Mouse (Mus musculus): Measurements from ENCODE around the gene S100a13. TPM values are rescaled to one million over a fixed set of nuclear protein-coding genes. Genes with fewer than 3 reads are reported as not detected.

S100a13 gene
- 109 and 112 TPM in 2 replicates for total RNA-seq (2017)

DNA sequence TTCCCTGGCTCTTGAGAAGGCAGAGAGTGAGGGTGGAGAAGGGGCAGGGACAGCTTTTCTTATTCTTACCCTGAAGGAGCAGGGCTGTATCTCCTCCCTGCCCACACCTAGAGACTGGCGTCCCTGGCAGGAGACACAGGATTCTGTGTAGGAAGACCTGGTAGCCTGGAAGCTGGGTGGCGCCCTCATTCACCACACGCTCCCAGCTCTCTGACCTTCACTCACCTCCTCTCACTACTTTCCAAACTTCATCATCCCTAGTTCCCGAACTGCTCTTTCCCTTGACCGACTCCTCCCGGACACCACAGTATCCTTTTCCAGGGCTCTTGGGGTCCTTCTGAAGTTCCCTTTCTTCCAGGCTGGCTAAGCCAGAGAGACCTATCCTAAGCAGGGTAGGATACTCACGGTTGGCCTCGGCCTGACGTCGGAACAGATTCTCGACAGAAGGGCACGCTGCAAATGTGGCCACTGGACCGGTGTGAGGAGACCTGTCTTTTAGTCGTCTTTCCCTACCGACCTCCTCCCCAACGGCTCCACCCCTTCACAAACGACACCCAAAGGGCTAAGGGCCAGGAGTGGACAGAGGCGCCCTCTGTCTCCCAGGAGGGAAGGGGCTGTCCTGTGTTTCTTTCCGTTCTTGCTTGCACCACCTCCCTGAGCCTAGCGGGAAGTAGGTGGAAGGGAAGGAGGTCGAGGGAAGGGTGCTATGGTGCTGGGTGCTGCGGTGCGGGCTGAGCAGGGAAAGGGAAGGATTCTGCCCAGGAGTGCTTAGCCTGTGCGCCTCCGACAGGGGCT, at the start of gene S100a13, which contains the start of gene S100a1:
S100a13 (plus strand) TSS at position 640 of the 795 bp plus-strand sequence.
S100a1 (minus strand) TSS at position 597 of the 795 bp plus-strand sequence.
- peak; percentile 59 to 63 for ATAC-seq (replicated peaks in 1 of 2; ENCODE audit: insufficient read depth in 1 of 2, low FRiP score in 2 of 2, low TSS enrichment in 1 of 2, low read depth in 1 of 2, poor library complexity in 2 of 2, severe bottlenecking in 2 of 2)

DNA sequence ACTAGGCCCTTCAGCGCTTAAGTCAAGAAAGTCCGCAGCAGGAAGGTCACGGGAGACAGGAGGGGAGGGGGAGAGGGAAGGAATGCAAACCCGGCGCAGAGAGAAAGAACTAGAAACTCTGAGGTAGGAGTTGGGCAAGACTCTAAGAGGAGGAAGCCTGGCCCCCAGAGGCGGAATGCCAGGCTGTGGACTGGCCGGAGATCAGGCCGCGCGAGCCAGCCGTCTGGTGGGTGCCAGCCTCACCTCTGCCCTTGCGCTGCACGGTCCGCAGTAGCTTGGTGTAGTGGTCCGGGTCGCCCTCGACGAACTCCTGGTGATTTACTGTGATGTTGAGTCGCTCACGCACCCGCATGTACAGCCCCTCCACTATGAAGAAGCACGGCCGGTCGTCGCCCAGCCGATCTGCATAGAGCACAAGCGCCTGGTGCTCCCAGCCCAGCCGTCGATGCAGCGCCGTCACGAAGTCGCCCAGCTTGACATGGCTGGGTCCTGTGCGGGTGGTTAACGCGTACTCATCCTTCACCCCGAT, 49.6 kb upstream of the S100a13 start:
- ATAC-seq (replicated peaks in 1 of 2; ENCODE audit: insufficient read depth in 1 of 2, low FRiP score in 2 of 2, low TSS enrichment in 1 of 2, low read depth in 1 of 2, poor library complexity in 2 of 2, severe bottlenecking in 2 of 2) = peak in 1 of 2 experiments; percentile 16; a peak in 2 of 4 replicates

DNA sequence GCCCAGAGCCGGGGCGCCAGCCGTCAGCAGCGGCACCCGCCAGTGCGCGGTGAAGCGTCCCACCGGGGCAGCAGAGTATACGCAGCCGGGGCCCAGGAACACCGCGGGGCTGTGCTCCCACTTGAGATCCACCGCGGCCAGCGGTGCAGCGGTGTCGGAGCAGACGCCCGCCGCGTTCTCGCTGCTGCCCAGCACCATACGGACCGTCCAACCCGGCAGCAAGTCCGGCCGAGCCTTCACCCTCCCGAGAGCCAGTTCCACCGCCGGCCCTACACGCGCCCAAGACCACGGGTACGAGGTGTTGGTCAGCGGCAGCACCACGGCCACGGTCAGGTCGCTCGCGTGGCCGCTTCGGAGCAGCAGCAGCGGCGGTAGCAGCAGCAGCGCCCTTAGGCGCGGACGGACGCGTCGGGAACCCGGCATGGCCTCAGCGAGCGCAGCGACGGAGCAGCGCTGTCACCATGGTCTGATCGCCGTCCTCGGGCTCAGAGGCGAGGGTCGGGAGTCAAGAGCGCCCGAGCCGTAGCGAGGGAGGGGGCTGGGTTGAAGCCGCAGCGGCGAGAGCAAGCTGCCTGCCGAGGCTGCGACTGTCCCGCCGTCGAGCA, 49.1 kb upstream of the S100a13 start:
- ATAC-seq (replicated peaks in 1 of 2; ENCODE audit: insufficient read depth in 1 of 2, low FRiP score in 2 of 2, low TSS enrichment in 1 of 2, low read depth in 1 of 2, poor library complexity in 2 of 2, severe bottlenecking in 2 of 2) = peak in 1 of 2 experiments; percentile 22; a peak in 2 of 4 replicates

DNA sequence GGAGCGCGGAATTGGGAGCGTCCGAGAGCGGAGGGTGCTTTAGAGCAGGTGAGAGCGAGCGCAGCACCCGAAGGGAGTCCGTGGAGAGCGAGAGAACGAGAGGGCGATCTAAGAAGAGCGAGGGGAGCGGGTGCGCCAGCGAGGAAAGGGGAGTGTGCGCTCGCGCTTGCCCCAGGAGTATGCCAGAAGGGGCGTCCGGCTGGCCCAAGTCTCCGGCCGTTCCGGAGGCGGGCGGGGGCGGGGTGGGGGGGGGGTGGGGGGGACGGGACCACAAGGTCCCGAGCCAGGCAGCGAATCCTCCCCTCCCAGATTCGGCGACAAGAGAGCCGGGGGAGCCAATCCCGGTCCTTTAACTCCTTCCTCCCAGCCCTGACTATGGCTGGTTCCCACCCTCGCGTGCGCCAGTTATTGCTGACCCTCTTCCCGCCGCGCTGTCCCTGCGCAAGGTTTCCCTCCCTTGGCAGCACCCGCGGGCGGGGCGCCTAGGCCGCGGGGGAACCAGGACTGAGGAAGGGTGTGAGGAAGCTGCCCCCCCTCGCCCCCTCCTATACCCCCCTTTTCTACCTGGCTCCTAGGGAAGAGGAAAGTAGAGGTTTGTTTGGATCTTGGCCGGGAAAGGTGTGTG, 48.4 kb upstream of the S100a13 start, which contains the start of gene Npr1:
Npr1 (minus strand) TSS at position 181 of the 625 bp plus-strand sequence.
- ATAC-seq (replicated peaks in 1 of 2; ENCODE audit: insufficient read depth in 1 of 2, low FRiP score in 2 of 2, low TSS enrichment in 1 of 2, low read depth in 1 of 2, poor library complexity in 2 of 2, severe bottlenecking in 2 of 2) = peak; percentile 7 to 22; a peak in 1 of 4 replicates

- peak; percentile 24 to 33; a peak in 2 of 4 replicates for ATAC-seq (replicated peaks in 1 of 2; ENCODE audit: insufficient read depth in 1 of 2, low FRiP score in 2 of 2, low TSS enrichment in 1 of 2, low read depth in 1 of 2, poor library complexity in 2 of 2, severe bottlenecking in 2 of 2)
Observed at GRCm38 (mm10) chr3:90466311-90466766, 47.9 kb upstream of the S100a13 start.

DNA sequence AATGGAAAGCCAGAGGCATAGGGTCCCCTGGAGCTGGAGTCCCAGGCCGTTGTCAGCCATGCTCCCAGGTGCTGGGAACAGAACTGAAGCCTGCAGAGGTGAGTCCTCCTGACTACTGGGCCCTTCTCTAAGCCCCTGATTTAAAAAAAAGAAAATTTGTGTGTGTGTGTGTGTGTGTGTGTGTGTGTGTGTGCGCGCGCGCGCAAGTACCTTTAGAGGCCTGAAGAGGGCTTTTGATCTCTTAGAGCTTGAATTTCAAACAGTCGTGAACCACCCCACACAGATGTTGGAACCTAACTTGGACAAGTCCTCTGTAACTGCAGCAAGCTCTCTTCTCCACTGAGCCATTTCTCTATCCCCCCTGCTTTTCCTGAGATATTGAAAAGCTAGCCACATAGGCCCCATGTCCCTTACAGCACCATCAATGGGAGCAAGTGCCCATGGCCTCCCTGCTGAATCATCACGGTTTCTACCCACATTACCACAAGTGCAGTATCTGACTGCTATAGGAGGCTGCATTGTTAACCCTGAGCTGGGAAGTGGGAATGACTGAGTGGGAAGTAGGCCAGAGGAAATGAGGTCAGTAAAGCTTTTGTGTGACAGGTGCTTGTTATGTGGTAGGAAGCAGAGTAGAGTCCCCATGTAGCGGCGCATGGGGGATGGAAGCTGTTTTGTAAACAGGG, 46.5 kb upstream of the S100a13 start:
- no peak for ATAC-seq (replicated peaks in 1 of 2; ENCODE audit: insufficient read depth in 1 of 2, low FRiP score in 2 of 2, low TSS enrichment in 1 of 2, low read depth in 1 of 2, poor library complexity in 2 of 2, severe bottlenecking in 2 of 2)

- ATAC-seq (replicated peaks in 1 of 2; ENCODE audit: insufficient read depth in 1 of 2, low FRiP score in 2 of 2, low TSS enrichment in 1 of 2, low read depth in 1 of 2, poor library complexity in 2 of 2, severe bottlenecking in 2 of 2) = peak; percentile 37; a peak in 2 of 4 replicates
Observed at GRCm38 (mm10) chr3:90472213-90472612, 42.0 kb upstream of the S100a13 start.

DNA sequence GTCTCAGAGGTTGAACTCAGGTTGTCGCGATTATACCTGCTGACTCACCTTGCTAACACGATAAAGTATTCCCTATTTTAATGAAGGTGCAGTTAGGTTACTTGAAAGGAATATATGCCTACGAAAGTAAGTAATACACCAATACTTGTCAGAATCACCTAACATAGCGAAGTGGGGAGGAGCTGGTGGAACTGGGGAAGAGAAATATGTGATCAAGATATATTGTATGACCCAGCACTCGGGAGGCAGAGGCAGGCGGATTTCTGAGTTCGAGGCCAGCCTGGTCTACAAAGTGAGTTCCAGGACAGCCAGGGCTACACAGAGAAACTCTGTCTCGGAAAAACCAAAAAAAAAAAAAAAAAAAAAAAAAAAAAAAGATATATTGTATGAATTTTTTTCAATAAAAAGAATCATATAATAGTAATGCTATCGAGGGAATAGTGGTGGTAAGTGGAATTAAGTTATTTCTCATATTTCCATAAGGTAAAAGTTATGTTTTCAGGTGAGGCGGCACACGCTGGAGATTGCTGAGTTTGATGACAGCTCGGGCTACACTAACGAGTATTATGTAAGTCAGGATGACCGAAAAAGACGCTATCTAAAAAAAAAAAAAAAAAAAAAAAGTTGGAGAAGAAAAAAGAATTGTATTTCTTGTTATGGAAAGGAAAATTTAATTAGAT, 38.9 kb upstream of the S100a13 start:
- ATAC-seq (replicated peaks in 1 of 2; ENCODE audit: insufficient read depth in 1 of 2, low FRiP score in 2 of 2, low TSS enrichment in 1 of 2, low read depth in 1 of 2, poor library complexity in 2 of 2, severe bottlenecking in 2 of 2) = no peak; a peak in 1 of 4 replicates

GRCm38 (mm10) chr3:90475831-90476611, 38.2 kb upstream of the S100a13 start, which contains the start of gene Ilf2:
Ilf2 (plus strand) TSS chr3:90476126.
- peak; percentile 98 for ATAC-seq (replicated peaks in 1 of 2; ENCODE audit: insufficient read depth in 1 of 2, low FRiP score in 2 of 2, low TSS enrichment in 1 of 2, low read depth in 1 of 2, poor library complexity in 2 of 2, severe bottlenecking in 2 of 2)

DNA sequence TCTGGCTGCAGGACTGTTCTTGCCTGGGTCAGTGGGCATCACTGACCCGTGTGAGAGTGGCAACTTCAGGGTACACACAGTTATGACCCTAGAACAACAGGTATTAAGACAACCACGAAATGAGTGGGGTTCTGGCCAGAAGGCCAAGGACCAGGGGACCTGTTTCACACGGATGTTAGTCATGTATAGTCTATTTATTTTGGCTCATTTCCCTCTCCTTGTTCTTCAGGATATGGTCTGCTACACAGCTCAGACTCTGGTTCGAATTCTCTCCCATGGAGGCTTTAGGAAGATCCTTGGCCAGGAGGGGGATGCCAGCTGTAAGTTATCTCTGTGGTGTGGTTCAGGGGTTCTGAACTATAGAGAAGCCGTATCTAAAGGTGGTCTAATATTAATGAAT, 27.2 kb upstream of the S100a13 start:
- no peak for ATAC-seq (replicated peaks in 1 of 2; ENCODE audit: insufficient read depth in 1 of 2, low FRiP score in 2 of 2, low TSS enrichment in 1 of 2, low read depth in 1 of 2, poor library complexity in 2 of 2, severe bottlenecking in 2 of 2)

GRCm38 (mm10) chr3:90488576-90488975, 25.7 kb upstream of the S100a13 start:
- no peak for ATAC-seq (replicated peaks in 1 of 2; ENCODE audit: insufficient read depth in 1 of 2, low FRiP score in 2 of 2, low TSS enrichment in 1 of 2, low read depth in 1 of 2, poor library complexity in 2 of 2, severe bottlenecking in 2 of 2)

GRCm38 (mm10) chr3:90490696-90491256, 23.5 kb upstream of the S100a13 start, which contains the start of gene Snapin:
Snapin (minus strand) TSS chr3:90491033.
- peak; percentile 98 to 99 for ATAC-seq (replicated peaks in 1 of 2; ENCODE audit: insufficient read depth in 1 of 2, low FRiP score in 2 of 2, low TSS enrichment in 1 of 2, low read depth in 1 of 2, poor library complexity in 2 of 2, severe bottlenecking in 2 of 2)

DNA sequence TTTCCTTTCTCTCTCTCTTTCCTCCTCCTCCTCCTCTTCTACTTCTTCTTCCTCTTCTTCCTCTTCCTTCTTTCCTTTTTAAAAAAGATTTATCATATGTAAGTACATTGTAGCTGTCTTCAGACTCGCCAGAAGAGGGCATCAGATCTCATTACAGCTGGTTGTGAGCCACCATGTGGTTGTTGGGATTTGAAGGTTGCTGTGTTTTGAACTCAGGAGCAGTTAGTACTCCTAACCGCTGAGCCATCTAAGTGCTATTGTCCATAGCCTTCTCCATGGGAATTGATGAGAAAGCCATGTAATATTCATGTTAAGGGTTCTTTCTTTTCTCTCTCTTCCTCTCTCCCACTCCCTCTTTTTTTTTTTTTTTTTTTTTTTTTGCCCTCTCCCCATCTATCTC, 22.9 kb upstream of the S100a13 start:
- no peak for ATAC-seq (replicated peaks in 1 of 2; ENCODE audit: insufficient read depth in 1 of 2, low FRiP score in 2 of 2, low TSS enrichment in 1 of 2, low read depth in 1 of 2, poor library complexity in 2 of 2, severe bottlenecking in 2 of 2)

GRCm38 (mm10) chr3:90493831-90494540, 20.2 kb upstream of the S100a13 start:
- no peak for ATAC-seq (replicated peaks in 1 of 2; ENCODE audit: insufficient read depth in 1 of 2, low FRiP score in 2 of 2, low TSS enrichment in 1 of 2, low read depth in 1 of 2, poor library complexity in 2 of 2, severe bottlenecking in 2 of 2)

Data from hematopoietic stem cell, adult 5-6 weeks (primary cell).